Mouse (Mus musculus): ENCODE measurements around the gene Cnnm4. TPM values are rescaled to one million over a fixed set of nuclear protein-coding genes. Genes with fewer than 3 reads are reported as not detected.

The Cnnm4 gene
- polyA plus RNA-seq, 1 experiment = 15.3 TPM

- DNase-seq = no peak
- WGBS = 89% methylated on average over 21 of the region's 21 CpGs
- H3K27ac ChIP-seq (ENCODE audit: control insufficient read depth, insufficient read depth, low read length) = no peak overlapping the region
- H3K27me3 ChIP-seq (ENCODE audit: control insufficient read depth, insufficient read depth, low read length) = no peaks in the 10 kb centered on the region; the same call in 1 of the 2 replicates
- no peaks in the 10 kb centered on the region for H3K36me3 ChIP-seq (ENCODE audit: control insufficient read depth, insufficient read depth, low read length)
- peaks cover 37% of the 10 kb centered on the region for H3K4me1 ChIP-seq (replicated peaks; ENCODE audit: control insufficient read depth, insufficient read depth, low read length)
- TF ChIP-seq CTCF (IDR thresholded peaks at IDR 0.05; ENCODE audit: borderline replicate concordance, control insufficient read depth, extremely low read depth, insufficient read depth, low read length, poor library complexity) = no peak
- no peak for TF ChIP-seq POLR2A (IDR thresholded peaks at IDR 0.05; ENCODE audit: control insufficient read depth, extremely low read depth, insufficient read depth, low read length, poor library complexity)
- no peak overlapping the region for H3K4me3 ChIP-seq (ENCODE audit: control insufficient read depth, insufficient read depth, low read length)
Observed at GRCm38 (mm10) chr1:36554633-36555399, 83.4 kb downstream of the Cnnm4 start.

GRCm38 (mm10) chr1:36555798-36556395 lies 84.5 kb downstream of the Cnnm4 start:
- TF ChIP-seq CTCF (IDR thresholded peaks at IDR 0.05; ENCODE audit: borderline replicate concordance, control insufficient read depth, extremely low read depth, insufficient read depth, low read length, poor library complexity) (no peak), POLR2A (IDR thresholded peaks at IDR 0.05; ENCODE audit: control insufficient read depth, extremely low read depth, insufficient read depth, low read length, poor library complexity) (no peak)
- Histone ChIP-seq H3K27ac (ENCODE audit: control insufficient read depth, insufficient read depth, low read length) (no peak overlapping the region), H3K4me3 (ENCODE audit: control insufficient read depth, insufficient read depth, low read length) (peak overlapping the region; percentile 57), H3K36me3 (ENCODE audit: control insufficient read depth, insufficient read depth, low read length) (no peaks in the 10 kb centered on the region), H3K27me3 (ENCODE audit: control insufficient read depth, insufficient read depth, low read length) (no peaks in the 10 kb centered on the region; the same call in 1 of the 2 replicates), H3K4me1 (replicated peaks; ENCODE audit: control insufficient read depth, insufficient read depth, low read length) (peaks cover 39% of the 10 kb centered on the region)
- 43% methylated on average over 8 of the region's 8 CpGs for WGBS
- peak; percentile 16 for DNase-seq

GRCm38 (mm10) chr1:36556553-36557456 lies 85.4 kb downstream of the Cnnm4 start:
- TF ChIP-seq POLR2A (IDR thresholded peaks at IDR 0.05; ENCODE audit: control insufficient read depth, extremely low read depth, insufficient read depth, low read length, poor library complexity) = no peak
- peak; percentile 94 for TF ChIP-seq CTCF (IDR thresholded peaks at IDR 0.05; ENCODE audit: borderline replicate concordance, control insufficient read depth, extremely low read depth, insufficient read depth, low read length, poor library complexity)
- Histone ChIP-seq H3K36me3 (ENCODE audit: control insufficient read depth, insufficient read depth, low read length) (no peaks in the 10 kb centered on the region), H3K27ac (ENCODE audit: control insufficient read depth, insufficient read depth, low read length) (no peak overlapping the region), H3K27me3 (ENCODE audit: control insufficient read depth, insufficient read depth, low read length) (no peaks in the 10 kb centered on the region; the same call in 1 of the 2 replicates), H3K4me3 (ENCODE audit: control insufficient read depth, insufficient read depth, low read length) (peak overlapping the region; percentile 57), H3K4me1 (replicated peaks; ENCODE audit: control insufficient read depth, insufficient read depth, low read length) (peaks cover 39% of the 10 kb centered on the region)
- DNase-seq = peak; percentile 90
- WGBS = under 1% methylated on average over 52 of the region's 52 CpGs

- DNase-seq = peak; percentile 46
- TF ChIP-seq CTCF (IDR thresholded peaks at IDR 0.05; ENCODE audit: borderline replicate concordance, control insufficient read depth, extremely low read depth, insufficient read depth, low read length, poor library complexity) (no peak), POLR2A (IDR thresholded peaks at IDR 0.05; ENCODE audit: control insufficient read depth, extremely low read depth, insufficient read depth, low read length, poor library complexity) (no peak)
- Histone ChIP-seq H3K27me3 (ENCODE audit: control insufficient read depth, insufficient read depth, low read length) (no peaks in the 10 kb centered on the region; the same call in 1 of the 2 replicates), H3K36me3 (ENCODE audit: control insufficient read depth, insufficient read depth, low read length) (no peaks in the 10 kb centered on the region), H3K4me1 (replicated peaks; ENCODE audit: control insufficient read depth, insufficient read depth, low read length) (peaks cover 39% of the 10 kb centered on the region), H3K4me3 (ENCODE audit: control insufficient read depth, insufficient read depth, low read length) (peak overlapping the region; percentile 57), H3K27ac (ENCODE audit: control insufficient read depth, insufficient read depth, low read length) (no peak overlapping the region)
- under 1% methylated on average over 48 of the region's 48 CpGs for WGBS
Observed at GRCm38 (mm10) chr1:36557457-36558011, 86.1 kb downstream of the Cnnm4 start.

Other genes starting within 250 kb of the Cnnm4 start
- 31.8 and 33.0 TPM in 2 replicates for gene Uggt1, start 226.9 kb upstream of the Cnnm4 start, polyA plus RNA-seq (2012; rRNA removed)
- 13.4 and 14.3 TPM in 2 replicates for gene Neurl3, start 196.9 kb upstream of the Cnnm4 start, polyA plus RNA-seq (2012; rRNA removed)
- 51.7 and 57.2 TPM in 2 replicates for gene Arid5a, start 163.9 kb upstream of the Cnnm4 start, polyA plus RNA-seq (2012; rRNA removed)
- gene Kansl3, start 102.4 kb upstream of the Cnnm4 start, polyA plus RNA-seq (2012; rRNA removed) = 96.5 and 103 TPM in 2 replicates
- gene Fer1l5, start 99.3 kb upstream of the Cnnm4 start, polyA plus RNA-seq (2012; rRNA removed) = 0.04 and 0.08 TPM in 2 replicates
- 62.4 and 65.6 TPM in 2 replicates for gene Lman2l, start 26.3 kb upstream of the Cnnm4 start, polyA plus RNA-seq (2012; rRNA removed)
- 51.2 and 59.9 TPM in 2 replicates for gene Cnnm3, start 40.2 kb downstream of the Cnnm4 start, polyA plus RNA-seq (2012; rRNA removed)
- 40.4 and 56.2 TPM in 2 replicates for gene Ankrd23, start 65.3 kb downstream of the Cnnm4 start, polyA plus RNA-seq (2012; rRNA removed)
- not detected in 2 replicates for gene Gm42417, start 67.8 kb downstream of the Cnnm4 start, polyA plus RNA-seq (2012; rRNA removed)
- gene Ankrd39, start 75.8 kb downstream of the Cnnm4 start, polyA plus RNA-seq (2012; rRNA removed) = 48.4 and 51.8 TPM in 2 replicates
- 15.5 and 16.8 TPM in 2 replicates for gene Sema4c, start 86.7 kb downstream of the Cnnm4 start, polyA plus RNA-seq (2012; rRNA removed)
- gene Fam178b, start 211.6 kb downstream of the Cnnm4 start, polyA plus RNA-seq (2012; rRNA removed) = 1.4 and 1.9 TPM in 2 replicates
- 395 and 432 TPM in 2 replicates for gene Cox5b, start 219.8 kb downstream of the Cnnm4 start, polyA plus RNA-seq (2012; rRNA removed)
- gene 4933424G06Rik, start 238.5 kb downstream of the Cnnm4 start, polyA plus RNA-seq (2012; rRNA removed) = not detected in 2 replicates
- gene Actr1b, start 242.8 kb downstream of the Cnnm4 start, polyA plus RNA-seq (2012; rRNA removed) = 182 and 213 TPM in 2 replicates